ENCODE assay signal across 8 mouse cellular contexts in genomic region chr5:24387264-24388241, GRCm38 (mm10). TPM values are rescaled to one million over a fixed set of nuclear protein-coding genes. Genes with fewer than 3 reads are reported as not detected.
DNase-seq lines count a peak whose midpoint lies in the region; ATAC-seq and TF ChIP-seq lines count a peak whose summit lies in the region.

No protein-coding gene starts in this region.

- no peak for TF ChIP-seq CTCF in cerebellum, adult 2 months (IDR thresholded peaks at IDR 0.05; ENCODE audit: borderline replicate concordance, insufficient read depth, low read depth, low read length)
- no peak for TF ChIP-seq CTCF in small intestine, adult 2 months (IDR thresholded peaks at IDR 0.05; ENCODE audit: extremely low read depth, insufficient read length, insufficient replicate concordance, low read depth, low read length)

- intact Hi-C loops in gastrocnemius, postnatal 14 days (cut with DNase I; ENCODE audit: low total_unique reads), result no loop called here
- intact Hi-C loops in left cerebral cortex, postnatal 25 days (cut with DNase I), result loop anchor here (5.0 kb wide), 1 partner anchor 35 kb away; the partner anchor contains the start of gene Kcnh2

- ATAC-seq in cerebellum, adult (ENCODE audit: insufficient number of reproducible peaks, low FRiP score, low TSS enrichment), result no peak
- peak; percentile 34 for ATAC-seq in intestine, embryonic 15.5 days
- ATAC-seq in megakaryocyte progenitor cell, adult 5-6 weeks (replicated peaks; ENCODE audit: poor library complexity), result peak; percentile 12

- no peaks in the 10 kb centered on the region for H3K9me3 ChIP-seq in intestine, embryonic 15.5 days

- no peak for TF ChIP-seq POLR2A in cerebellum, adult 2 months (IDR thresholded peaks at IDR 0.05; ENCODE audit: borderline replicate concordance, insufficient read depth, low read length)
- TF ChIP-seq POLR2A in small intestine, adult 2 months (IDR thresholded peaks at IDR 0.05; ENCODE audit: low read depth, low read length), result no peak

- H3K4me1 ChIP-seq in cerebellum, adult 2 months (ENCODE audit: control insufficient read depth, insufficient read depth, low read length), result peaks cover 12% of the 10 kb centered on the region
- peaks cover 34% of the 10 kb centered on the region for H3K4me1 ChIP-seq in intestine, embryonic 15.5 days (replicated peaks)
- peaks cover 25% of the 10 kb centered on the region for H3K4me1 ChIP-seq in small intestine, adult 2 months (ENCODE audit: control insufficient read depth, insufficient read depth, insufficient read length, low read length)

- DNase-seq in cerebellum, adult 2 months, result peak; percentile 53 to 58
- peak; percentile 58 to 69 for DNase-seq in cerebellum, postnatal 25 days
- DNase-seq in gastrocnemius, postnatal 14 days, result peak; percentile 59
- DNase-seq in left cerebral cortex, postnatal 25 days (ENCODE audit: low spot score in 2 of 2), result peak; percentile 71 to 82

- H3K4me2 ChIP-seq in intestine, embryonic 15.5 days (replicated peaks), result peak overlapping the region; percentile 99

- no peaks in the 10 kb centered on the region for H3K36me3 ChIP-seq in intestine, embryonic 15.5 days
- H3K36me3 ChIP-seq in small intestine, adult 2 months (ENCODE audit: control insufficient read depth, insufficient read depth, low read length), result no peaks in the 10 kb centered on the region

- 2% methylated on average over 72 of the region's 73 CpGs for WGBS in cerebellum, adult 2 months
- under 1% methylated on average over 73 of the region's 73 CpGs for WGBS in intestine, embryonic 15.5 days
- WGBS in small intestine, adult 2 months, result 1% methylated on average over 73 of the region's 73 CpGs

- H3K27me3 ChIP-seq in cerebellum, adult 2 months (ENCODE audit: control insufficient read depth, insufficient read depth, low read length), result no peaks in the 10 kb centered on the region
- H3K27me3 ChIP-seq in intestine, embryonic 15.5 days (replicated peaks), result 0 out of 2 replicates have a peak, but pooled peaks cover 18% of the 10 kb centered on the region
- peaks cover 14% of the 10 kb centered on the region; the same call in 1 of the 2 replicates for H3K27me3 ChIP-seq in small intestine, adult 2 months (ENCODE audit: control insufficient read depth, insufficient read depth, low read length)

- H3K4me3 ChIP-seq in cerebellum, adult 2 months (replicated peaks; ENCODE audit: insufficient read depth, low read depth, low read length), result peak overlapping the region; percentile 17
- H3K4me3 ChIP-seq in intestine, embryonic 15.5 days (replicated peaks), result peak overlapping the region; percentile 49
- peak overlapping the region; percentile 55 for H3K4me3 ChIP-seq in small intestine, adult 2 months (ENCODE audit: low read depth, low read length)

- H3K27ac ChIP-seq in cerebellum, adult 2 months (ENCODE audit: insufficient read depth, low read length), result no peak overlapping the region
- H3K27ac ChIP-seq in intestine, embryonic 15.5 days, result 0 out of 2 replicates have a peak overlapping the region, but pooled peaks have one; percentile 27
- H3K27ac ChIP-seq in small intestine, adult 2 months (ENCODE audit: insufficient read depth, low read depth, low read length), result no peak overlapping the region

- peak overlapping the region; percentile 60 for H3K9ac ChIP-seq in intestine, embryonic 15.5 days

RNA-seq across cellular contexts. Expression of gene Atg9b, which starts 4.4 kb away (rescaled TPM):
- polyA plus RNA-seq in cerebellum, adult 2 months (2012; rRNA removed), result 4.1 and 4.4 TPM in 2 replicates
- under 1 TPM; 0.11 to 0.14 TPM for total RNA-seq in gastrocnemius, postnatal 14 days (2021)
- polyA plus RNA-seq in intestine, embryonic 15.5 days (2015; fragmentation: Nextera tagmentation; extraction: Ambion mirVana), result 1.6 and 2.4 TPM in 2 replicates
- total RNA-seq in left cerebral cortex, postnatal 25 days (2021), result 1 to 10 TPM; 2.3 to 3.0 TPM
- 0.90 and 1.9 TPM in 2 replicates for total RNA-seq in megakaryocyte progenitor cell, adult 5-6 weeks (2015)
- total RNA-seq in megakaryocyte progenitor cell, adult 5-6 weeks (2017), result 2.6 and 3.5 TPM in 2 replicates
- polyA plus RNA-seq in small intestine, adult 2 months (2012; rRNA removed), result 0.43 and 1.9 TPM in 2 replicates

RNA-seq across cellular contexts. Expression of gene Abcb8, which starts 5.9 kb away (rescaled TPM):
- polyA plus RNA-seq in cerebellum, adult 2 months (2012; rRNA removed), result 51.8 and 53.5 TPM in 2 replicates
- total RNA-seq in gastrocnemius, postnatal 14 days (2021), result 10 to 100 TPM; 36.2 to 43.6 TPM
- 66.2 and 79.0 TPM in 2 replicates for polyA plus RNA-seq in intestine, embryonic 15.5 days (2015; fragmentation: Nextera tagmentation; extraction: Ambion mirVana)
- 10 to 100 TPM; 41.3 to 54.2 TPM for total RNA-seq in left cerebral cortex, postnatal 25 days (2021)
- 23.5 and 30.9 TPM in 2 replicates for total RNA-seq in megakaryocyte progenitor cell, adult 5-6 weeks (2015)
- 12.2 and 18.1 TPM in 2 replicates for total RNA-seq in megakaryocyte progenitor cell, adult 5-6 weeks (2017)
- polyA plus RNA-seq in small intestine, adult 2 months (2012; rRNA removed), result 53.2 and 83.7 TPM in 2 replicates

RNA-seq across cellular contexts. Expression of gene Nos3, which starts 22.9 kb away (rescaled TPM):
- polyA plus RNA-seq in cerebellum, adult 2 months (2012; rRNA removed), result 7.5 and 8.6 TPM in 2 replicates
- total RNA-seq in gastrocnemius, postnatal 14 days (2021), result 10 to 100 TPM in 1 of 2 experiments, 1 to 10 TPM in 1; 8.6 to 10.6 TPM
- 7.4 and 7.9 TPM in 2 replicates for polyA plus RNA-seq in intestine, embryonic 15.5 days (2015; fragmentation: Nextera tagmentation; extraction: Ambion mirVana)
- 1 to 10 TPM; 8.0 to 9.5 TPM for total RNA-seq in left cerebral cortex, postnatal 25 days (2021)
- total RNA-seq in megakaryocyte progenitor cell, adult 5-6 weeks (2015), result 0.12 TPM in 1 of 2 replicates, not detected in the other
- not detected in 2 replicates for total RNA-seq in megakaryocyte progenitor cell, adult 5-6 weeks (2017)
- 2.8 and 4.0 TPM in 2 replicates for polyA plus RNA-seq in small intestine, adult 2 months (2012; rRNA removed)

RNA-seq across cellular contexts. Expression of gene Asic3, which starts 25.6 kb away (rescaled TPM):
- 0.74 and 0.87 TPM in 2 replicates for polyA plus RNA-seq in cerebellum, adult 2 months (2012; rRNA removed)
- under 1 TPM in 1 of 2 experiments, not detected in 1; 0.29 TPM for total RNA-seq in gastrocnemius, postnatal 14 days (2021)
- 0.14 TPM in 1 of 2 replicates, not detected in the other for polyA plus RNA-seq in intestine, embryonic 15.5 days (2015; fragmentation: Nextera tagmentation; extraction: Ambion mirVana)
- total RNA-seq in left cerebral cortex, postnatal 25 days (2021), result under 1 TPM in 1 of 2 experiments, not detected in 1; 0.73 TPM
- 0.12 and 0.15 TPM in 2 replicates for total RNA-seq in megakaryocyte progenitor cell, adult 5-6 weeks (2015)
- 0.20 TPM in 1 of 2 replicates, not detected in the other for total RNA-seq in megakaryocyte progenitor cell, adult 5-6 weeks (2017)
- polyA plus RNA-seq in small intestine, adult 2 months (2012; rRNA removed), result 0.58 and 1.9 TPM in 2 replicates

RNA-seq across cellular contexts. Expression of gene Cdk5, which starts 35.8 kb away (rescaled TPM):
- polyA plus RNA-seq in cerebellum, adult 2 months (2012; rRNA removed), result 221 and 222 TPM in 2 replicates
- total RNA-seq in gastrocnemius, postnatal 14 days (2021), result 10 to 100 TPM; 12.4 to 13.4 TPM
- 35.5 and 38.3 TPM in 2 replicates for polyA plus RNA-seq in intestine, embryonic 15.5 days (2015; fragmentation: Nextera tagmentation; extraction: Ambion mirVana)
- 100 to 1,000 TPM; 132 TPM for total RNA-seq in left cerebral cortex, postnatal 25 days (2021)
- 20.0 TPM in 2 replicates for total RNA-seq in megakaryocyte progenitor cell, adult 5-6 weeks (2015)
- 16.2 and 30.1 TPM in 2 replicates for total RNA-seq in megakaryocyte progenitor cell, adult 5-6 weeks (2017)
- polyA plus RNA-seq in small intestine, adult 2 months (2012; rRNA removed), result 34.0 and 64.7 TPM in 2 replicates

Comparison
In these comparisons a context has a peak if more than half of its experiments do, and no peak if none do; other contexts are left out.
1. RNA of gene Nos3, which starts 22.9 kb away (total RNA-seq): 8.6 to 10.6 TPM in gastrocnemius, postnatal 14 days and 8.0 to 9.5 TPM in left cerebral cortex, postnatal 25 days; 0.12 TPM in megakaryocyte progenitor cell, adult 5-6 weeks; every median in the first group is over 4 times any median in the second.
2. Peak in every context shown above with its lines, with median percentiles within 50 percentile points of each other: DNase-seq and H3K4me3 ChIP-seq.